Mouse (Mus musculus): ENCODE results near the gene Neu3. TPM values are rescaled to one million over a fixed set of nuclear protein-coding genes. Genes with fewer than 3 reads are reported as not detected.

Neu3 gene
- polyA plus RNA-seq, 1 experiment: 2.2 TPM

GRCm38 (mm10) chr7:99783421-99783820 lies 44.8 kb downstream of the Neu3 start:
- Histone ChIP-seq H3K27me3 (replicated peaks; ENCODE audit: control insufficient read depth, insufficient read depth, low read length) (no peaks in the 10 kb centered on the region), H3K4me1 (ENCODE audit: control insufficient read depth, insufficient read depth, low read length) (no peaks in the 10 kb centered on the region), H3K4me3 (ENCODE audit: insufficient read depth, low read depth, low read length) (no peak overlapping the region), H3K27ac (ENCODE audit: insufficient read depth, low read depth, low read length) (no peak overlapping the region), H3K36me3 (ENCODE audit: control insufficient read depth, insufficient read depth, low read length) (no peaks in the 10 kb centered on the region)
- no peak for DNase-seq
- TF ChIP-seq CTCF (conservative IDR thresholded peaks at IDR 0.05; ENCODE audit: insufficient read depth, insufficient read length, low read depth, low read length): no peak
- TF ChIP-seq POLR2A (IDR thresholded peaks at IDR 0.05; ENCODE audit: low read depth, low read length): no peak
- WGBS: 82% methylated on average over 7 of the region's 7 CpGs

GRCm38 (mm10) chr7:99781916-99782315 lies 46.3 kb downstream of the Neu3 start:
- Histone ChIP-seq H3K4me3 (ENCODE audit: insufficient read depth, low read depth, low read length) (no peak overlapping the region), H3K27ac (ENCODE audit: insufficient read depth, low read depth, low read length) (no peak overlapping the region), H3K4me1 (ENCODE audit: control insufficient read depth, insufficient read depth, low read length) (no peaks in the 10 kb centered on the region), H3K36me3 (ENCODE audit: control insufficient read depth, insufficient read depth, low read length) (no peaks in the 10 kb centered on the region), H3K27me3 (replicated peaks; ENCODE audit: control insufficient read depth, insufficient read depth, low read length) (no peaks in the 10 kb centered on the region)
- WGBS: 59% methylated on average over 2 of the region's 2 CpGs
- TF ChIP-seq POLR2A (IDR thresholded peaks at IDR 0.05; ENCODE audit: low read depth, low read length) (no peak), CTCF (conservative IDR thresholded peaks at IDR 0.05; ENCODE audit: insufficient read depth, insufficient read length, low read depth, low read length) (no peak)
- DNase-seq: peak; percentile 12

GRCm38 (mm10) chr7:99781385-99781784 lies 46.8 kb downstream of the Neu3 start:
- Histone ChIP-seq H3K27me3 (replicated peaks; ENCODE audit: control insufficient read depth, insufficient read depth, low read length) (no peaks in the 10 kb centered on the region), H3K4me1 (ENCODE audit: control insufficient read depth, insufficient read depth, low read length) (no peaks in the 10 kb centered on the region), H3K4me3 (ENCODE audit: insufficient read depth, low read depth, low read length) (no peak overlapping the region), H3K36me3 (ENCODE audit: control insufficient read depth, insufficient read depth, low read length) (no peaks in the 10 kb centered on the region), H3K27ac (ENCODE audit: insufficient read depth, low read depth, low read length) (no peak overlapping the region)
- no peak for DNase-seq
- TF ChIP-seq POLR2A (IDR thresholded peaks at IDR 0.05; ENCODE audit: low read depth, low read length): no peak
- no peak for TF ChIP-seq CTCF (conservative IDR thresholded peaks at IDR 0.05; ENCODE audit: insufficient read depth, insufficient read length, low read depth, low read length)
- WGBS: 46% methylated on average over 5 of the region's 5 CpGs

GRCm38 (mm10) chr7:99763207-99763606 lies 65.0 kb downstream of the Neu3 start, which contains the start of gene Olfr521:
Olfr521 (plus strand) TSS chr7:99763507.
- WGBS: 89% methylated on average over 2 of the region's 2 CpGs
- no peak within 1 kb of the TSS for H3K4me3 ChIP-seq (ENCODE audit: insufficient read depth, low read depth, low read length)
- DNase-seq: no peak
- no peak for TF ChIP-seq POLR2A (IDR thresholded peaks at IDR 0.05; ENCODE audit: low read depth, low read length)
- TF ChIP-seq CTCF (conservative IDR thresholded peaks at IDR 0.05; ENCODE audit: insufficient read depth, insufficient read length, low read depth, low read length): no peak
- no peaks in the 10 kb centered on the region for H3K27me3 ChIP-seq (replicated peaks; ENCODE audit: control insufficient read depth, insufficient read depth, low read length)
- H3K36me3 ChIP-seq (ENCODE audit: control insufficient read depth, insufficient read depth, low read length): no peaks in the 10 kb centered on the region
- H3K27ac ChIP-seq (ENCODE audit: insufficient read depth, low read depth, low read length): no peak within 1 kb of the TSS
- H3K4me1 ChIP-seq (ENCODE audit: control insufficient read depth, insufficient read depth, low read length): no peaks in the 10 kb centered on the region

Other genes starting within 250 kb of the Neu3 start
- 3.8 and 4.0 TPM in 2 replicates for gene Tpbgl, start 201.3 kb downstream of the Neu3 start, polyA plus RNA-seq (2012; rRNA removed)
- gene Slco2b1, start 117.1 kb downstream of the Neu3 start, polyA plus RNA-seq (2012; rRNA removed): 28.4 and 35.0 TPM in 2 replicates
- not detected in 2 replicates for gene Olfr520, start 98.1 kb downstream of the Neu3 start, polyA plus RNA-seq (2012; rRNA removed)
- not detected in 2 replicates for gene Olfr521, start 64.9 kb downstream of the Neu3 start, polyA plus RNA-seq (2012; rRNA removed)
- 0.22 and 0.24 TPM in 2 replicates for gene Xrra1, start 30.7 kb upstream of the Neu3 start, polyA plus RNA-seq (2012; rRNA removed)
- gene Spcs2, start 35.0 kb upstream of the Neu3 start, polyA plus RNA-seq (2012; rRNA removed): 26.8 and 39.7 TPM in 2 replicates
- gene Rnf169, start 152.0 kb upstream of the Neu3 start, polyA plus RNA-seq (2012; rRNA removed): 5.6 and 5.7 TPM in 2 replicates
- 0.23 and 0.36 TPM in 2 replicates for gene Chrdl2, start 177.8 kb upstream of the Neu3 start, polyA plus RNA-seq (2012; rRNA removed)

Measured in kidney, adult 2 months (tissue).